Mouse (Mus musculus): ENCODE results near the gene Prune2.
"Not testable (repeated sequence)": the region's sequence is repeated elsewhere in the genome, so short reads cannot be mapped to it uniquely, and the experiment has no call there.

Prune2 gene

GRCm38 (mm10) chr19:17130544-17130943 lies 174.6 kb downstream of the Prune2 start:
- no peak for DNase-seq (ENCODE audit: low spot score)

DNA sequence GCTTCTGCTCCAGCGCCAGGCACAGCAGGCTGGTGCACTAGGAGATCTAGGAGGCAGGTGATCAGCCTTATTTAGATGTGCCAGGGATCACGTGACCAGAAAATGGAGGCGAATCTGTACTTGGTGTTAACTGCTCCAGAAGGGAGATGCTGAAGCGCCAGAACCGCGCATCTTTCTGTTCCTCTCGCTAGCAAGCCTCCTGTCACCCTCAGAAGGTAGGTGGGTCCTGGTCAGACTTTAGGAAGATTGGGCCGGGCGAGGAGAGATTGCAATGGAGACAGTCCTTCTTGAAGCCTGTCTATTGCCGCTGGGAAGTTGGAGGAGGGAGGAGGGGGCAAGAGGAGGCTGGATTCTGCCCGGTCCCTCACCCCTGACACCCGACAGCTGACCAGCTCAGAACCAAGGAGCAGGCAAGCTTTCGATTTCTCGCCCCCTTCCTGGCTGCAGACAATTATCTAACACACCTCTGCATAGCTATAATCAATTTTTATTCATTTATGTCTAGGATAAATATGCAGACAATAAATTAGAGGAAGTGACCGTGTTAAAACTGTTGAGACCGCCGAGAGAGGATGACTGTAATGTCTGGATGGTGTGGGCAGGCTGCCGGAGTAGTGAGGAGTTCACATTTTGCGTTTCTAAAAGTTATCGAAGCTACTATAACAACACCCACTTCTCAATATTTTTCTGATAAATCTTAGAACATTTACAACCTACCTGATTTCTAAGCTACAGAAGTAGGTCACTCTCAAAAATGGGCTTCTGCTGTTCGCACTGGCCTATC lies 181.0 kb downstream of the Prune2 start:
- DNase-seq (ENCODE audit: low spot score), result no peak

DNA sequence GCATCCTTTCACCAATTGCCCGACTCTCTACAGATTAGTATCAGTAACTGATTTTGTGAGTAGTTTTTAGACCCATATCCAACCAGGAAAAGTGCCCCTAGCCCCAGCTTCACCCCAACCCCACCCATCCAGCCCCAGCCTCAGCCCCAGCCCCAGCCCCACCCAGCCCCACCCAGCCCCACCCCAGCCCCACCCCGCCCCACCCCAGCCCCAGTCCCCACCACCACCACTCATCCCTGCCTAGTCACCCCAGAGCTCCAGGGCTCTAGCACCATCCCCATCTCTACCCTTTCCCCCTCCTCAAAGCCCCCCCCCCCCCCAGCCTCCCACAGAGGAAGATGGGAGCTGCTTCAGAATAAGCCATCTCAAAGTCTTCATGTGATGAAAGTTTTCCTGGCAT lies 181.7 kb downstream of the Prune2 start:
- no peak for DNase-seq (ENCODE audit: low spot score)

DNA sequence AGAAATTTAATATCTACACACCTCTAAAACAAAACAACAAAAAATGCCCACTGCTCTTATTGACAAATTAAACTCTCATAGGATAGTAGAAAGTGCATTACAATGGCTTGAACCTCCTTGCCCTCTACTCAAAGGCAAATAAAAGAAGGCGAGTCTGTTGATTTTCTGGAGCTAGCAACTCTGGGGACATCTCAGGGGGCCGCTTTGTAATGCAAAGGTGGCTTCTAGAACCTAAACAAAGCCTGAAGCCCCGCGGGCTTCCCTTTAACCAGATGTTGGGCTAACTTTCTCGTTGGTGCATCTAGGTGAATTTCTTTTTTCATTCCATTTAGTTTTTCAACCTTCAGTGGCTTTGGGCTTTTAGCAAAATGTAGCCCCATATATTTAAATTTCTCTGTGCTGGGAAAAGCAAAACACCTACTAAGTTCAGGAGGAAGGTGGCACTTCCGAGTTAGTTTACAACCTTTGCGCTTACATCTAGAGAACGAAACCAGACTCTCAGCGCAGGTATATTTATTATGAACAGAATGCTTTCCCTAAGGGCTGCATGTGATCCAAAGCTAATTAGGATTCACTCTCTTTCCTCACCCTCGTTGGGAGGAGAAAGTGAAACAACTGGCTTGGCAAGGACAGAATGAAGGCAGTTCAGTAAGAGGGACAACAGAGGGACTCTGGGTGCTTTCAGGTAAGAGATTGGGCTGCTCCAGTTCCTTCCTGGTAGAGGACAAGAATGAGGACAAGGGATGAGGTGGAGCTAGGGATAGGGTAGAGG lies 182.4 kb downstream of the Prune2 start:
- no peak for DNase-seq (ENCODE audit: low spot score)

- no peak for DNase-seq (ENCODE audit: low spot score)
Measured at GRCm38 (mm10) chr19:17140016-17140914, 184.3 kb downstream of the Prune2 start.

- DNase-seq (ENCODE audit: low spot score), result no peak
Measured at GRCm38 (mm10) chr19:17143245-17143644, 187.3 kb downstream of the Prune2 start.

DNA sequence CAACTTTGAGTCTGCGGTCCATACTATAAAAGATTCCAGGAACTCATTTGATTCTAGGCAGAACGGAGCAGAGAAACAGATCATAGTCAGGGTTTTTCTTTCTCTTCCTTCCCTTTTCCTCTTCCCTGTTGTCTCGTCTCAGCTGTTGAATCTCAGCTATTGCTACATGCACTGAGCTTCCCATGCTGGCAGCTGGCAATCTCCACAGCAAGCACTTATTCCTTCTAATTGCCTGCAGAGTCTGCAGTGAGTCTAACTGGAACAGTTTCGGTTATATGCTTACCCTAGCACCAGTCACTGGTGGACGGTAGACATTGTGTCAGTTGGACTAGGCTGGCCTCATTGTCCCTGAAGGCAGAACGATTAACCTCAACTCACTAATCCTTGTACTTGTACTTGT lies 188.3 kb downstream of the Prune2 start:
- no peak for DNase-seq (ENCODE audit: low spot score)

GRCm38 (mm10) chr19:17150064-17150463 lies 194.1 kb downstream of the Prune2 start:
- no peak for DNase-seq (ENCODE audit: low spot score)

DNA sequence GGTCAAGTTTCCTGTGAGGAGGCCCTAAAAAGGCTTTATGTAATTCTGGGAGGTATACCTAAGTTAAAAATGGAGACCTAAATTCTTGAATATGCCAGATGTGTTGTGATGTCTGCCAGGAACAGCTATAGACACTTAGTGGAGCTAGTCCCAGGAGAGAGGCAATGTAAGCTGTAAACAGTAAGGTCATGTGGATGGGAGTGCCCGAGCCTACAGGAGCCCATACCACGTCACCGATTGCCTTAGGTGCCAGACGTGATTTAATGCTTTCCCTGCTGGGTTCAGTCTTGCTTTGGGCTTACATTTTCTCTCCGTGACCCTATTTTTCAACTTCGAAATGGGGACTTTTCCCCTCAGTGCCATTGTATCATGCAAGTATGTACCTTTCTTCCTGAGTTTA lies 195.9 kb downstream of the Prune2 start:
- no peak for DNase-seq (ENCODE audit: low spot score)

DNA sequence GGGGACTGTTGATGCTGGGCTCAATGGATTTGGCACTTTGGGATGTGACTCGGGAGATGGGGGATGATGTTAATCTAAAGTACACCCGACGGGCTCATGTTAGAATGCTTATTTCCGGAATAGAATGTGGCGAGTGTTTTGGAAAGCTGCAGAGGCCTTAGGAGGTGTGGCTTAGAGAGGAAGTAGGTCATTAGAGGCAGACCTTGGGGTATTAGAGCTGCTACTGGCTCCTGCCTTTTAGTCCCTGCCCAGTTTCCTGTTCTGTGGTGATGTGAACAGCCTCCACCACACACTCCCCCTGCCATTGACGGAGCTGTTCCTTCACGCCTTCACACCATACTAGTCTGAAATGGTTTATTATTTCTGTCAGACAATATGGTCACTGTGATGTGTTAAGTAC lies 196.5 kb downstream of the Prune2 start:
- no peak for DNase-seq (ENCODE audit: low spot score)

DNA sequence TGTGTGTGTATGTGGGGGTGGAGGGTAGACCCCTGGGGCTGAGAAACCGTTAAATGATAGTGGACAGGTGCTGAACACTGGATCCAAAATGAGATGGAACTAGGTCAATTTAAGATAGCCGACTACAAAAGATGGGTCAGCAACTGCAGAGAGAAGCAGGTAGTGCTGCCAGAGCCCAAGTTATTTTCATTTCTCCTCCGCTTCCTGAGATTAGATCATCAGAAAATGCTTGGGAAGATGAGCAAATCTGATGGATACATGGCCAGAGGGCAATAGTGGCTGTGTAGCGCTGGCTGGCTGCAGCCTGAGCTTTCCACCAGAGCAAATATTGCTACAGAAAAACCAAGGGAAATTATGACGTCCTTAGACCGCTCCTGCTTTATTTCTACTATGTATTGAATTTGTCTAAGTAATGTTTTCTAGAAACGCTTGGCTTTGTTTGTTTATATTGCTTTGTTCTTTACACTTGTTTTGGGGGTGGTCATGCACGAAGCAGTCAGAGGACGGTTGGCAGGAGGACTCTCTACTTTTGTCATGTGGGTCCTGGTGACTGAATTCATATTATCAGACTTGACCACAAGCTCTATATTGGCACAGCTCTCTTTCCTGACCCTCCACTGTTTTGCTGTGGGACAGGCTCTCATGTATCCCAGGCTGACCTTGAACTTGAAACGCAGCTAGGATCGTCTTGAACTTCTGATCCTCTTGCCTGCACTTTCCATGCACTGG lies 198.2 kb downstream of the Prune2 start:
- no peak for DNase-seq (ENCODE audit: low spot score)

DNA sequence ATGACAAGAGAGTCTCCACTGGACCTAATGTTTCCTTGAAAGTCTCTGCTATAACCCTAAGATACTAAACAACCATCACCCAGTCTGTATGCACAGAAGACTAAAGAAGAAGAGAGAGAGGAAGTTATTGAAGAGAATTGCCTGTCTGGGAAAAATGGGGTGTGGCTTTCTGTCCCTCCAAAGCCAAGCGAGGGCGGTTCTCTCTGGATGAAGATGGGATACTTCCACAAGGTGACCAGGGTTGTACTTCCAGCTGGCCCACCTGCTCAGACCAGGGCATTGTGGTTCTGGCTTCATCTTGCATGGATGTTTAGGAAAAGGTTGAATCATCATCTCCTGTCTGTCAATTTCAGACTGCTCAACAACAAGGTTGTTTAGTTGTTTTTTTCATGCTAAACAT lies 199.3 kb downstream of the Prune2 start:
- DNase-seq (ENCODE audit: low spot score), result no peak

- no peak for DNase-seq (ENCODE audit: low spot score)
Measured at GRCm38 (mm10) chr19:17159676-17160075, 203.8 kb downstream of the Prune2 start.

GRCm38 (mm10) chr19:17160231-17160630 lies 204.3 kb downstream of the Prune2 start:
- DNase-seq (ENCODE audit: low spot score), result no peak

- no peak for DNase-seq (ENCODE audit: low spot score)
Measured at GRCm38 (mm10) chr19:17163511-17163953, 207.6 kb downstream of the Prune2 start.

DNA sequence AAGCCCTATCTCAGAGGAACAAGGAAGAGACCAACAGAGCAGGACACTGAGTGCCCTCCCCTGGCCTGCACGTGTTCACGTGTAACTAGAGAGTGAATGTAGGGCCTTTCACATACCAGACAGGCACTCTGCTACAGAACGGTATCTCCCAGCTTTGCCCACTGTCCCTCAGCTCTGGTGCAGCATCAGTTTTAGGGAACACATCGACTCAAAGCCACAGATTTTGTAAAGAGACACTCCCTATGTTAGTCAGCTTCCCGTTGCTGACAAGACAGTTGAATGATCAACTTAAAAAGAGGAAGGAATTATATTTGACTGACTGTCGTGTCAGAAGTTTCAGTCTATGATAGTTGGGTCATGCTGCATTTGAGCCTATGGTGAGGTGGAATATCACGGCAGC lies 210.4 kb downstream of the Prune2 start:
- DNase-seq (ENCODE audit: low spot score), result no peak

- DNase-seq (ENCODE audit: low spot score), result no peak
Measured at GRCm38 (mm10) chr19:17168186-17168585, 212.3 kb downstream of the Prune2 start.

DNA sequence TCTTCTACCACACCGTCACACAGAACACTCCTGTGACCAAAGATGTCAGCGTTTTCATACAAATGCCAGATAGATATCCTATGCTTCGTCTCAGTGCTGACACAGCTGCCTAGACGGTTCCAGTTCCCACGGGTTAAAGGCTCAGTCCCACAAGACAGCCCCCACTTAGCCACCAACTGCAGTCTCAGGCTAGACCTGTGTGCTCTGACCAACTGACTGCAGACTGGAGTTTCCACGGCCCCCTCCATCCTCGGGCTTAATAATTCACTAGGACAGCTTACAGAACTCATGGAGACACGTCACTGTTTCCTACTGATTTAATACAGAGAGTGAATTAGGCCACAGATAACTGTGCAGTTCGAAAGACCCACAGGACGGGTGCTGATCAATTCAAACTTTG lies 213.8 kb downstream of the Prune2 start:
- no peak for DNase-seq (ENCODE audit: low spot score)

DNA sequence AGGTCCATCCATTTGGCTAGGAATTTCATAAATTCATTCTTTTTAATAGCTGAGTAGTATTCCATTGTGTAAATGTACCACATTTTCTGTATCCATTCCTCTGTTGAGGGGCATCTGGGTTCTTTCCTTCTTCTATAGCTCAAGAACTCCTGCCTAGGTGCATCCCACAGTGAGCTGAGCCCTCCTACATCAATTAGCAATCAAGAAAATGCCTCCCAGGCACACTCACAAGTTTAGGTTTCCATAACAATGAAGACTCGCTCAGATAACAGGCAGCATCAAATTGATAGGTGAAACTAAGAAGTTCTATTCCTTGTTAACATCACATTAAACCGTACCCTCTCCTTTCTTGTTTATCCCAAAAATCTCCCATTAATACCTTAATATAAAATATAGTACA lies 218.6 kb downstream of the Prune2 start:
- not testable (repeated sequence) for DNase-seq (ENCODE audit: low spot score)

DNA sequence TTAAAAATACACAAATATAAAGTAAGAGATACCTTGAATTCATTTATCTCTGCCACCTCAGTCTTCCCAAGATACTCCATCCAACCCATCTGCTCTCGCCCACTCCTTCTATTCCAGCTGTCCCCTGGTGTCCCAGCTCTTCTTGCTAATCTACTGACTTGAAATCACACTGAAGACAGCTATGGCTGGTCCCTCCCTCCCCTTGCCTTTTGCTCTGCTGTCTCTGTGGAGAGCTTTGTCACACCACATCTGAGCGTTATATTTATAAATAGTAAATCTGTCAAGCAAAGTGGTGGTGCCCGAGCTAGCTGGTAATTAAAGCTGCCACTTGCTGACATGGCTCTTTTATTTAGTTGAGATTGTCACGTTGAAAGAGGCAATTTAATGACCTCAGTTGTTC lies 224.6 kb downstream of the Prune2 start:
- DNase-seq (ENCODE audit: low spot score), result no peak

GRCm38 (mm10) chr19:17194730-17195129 lies 238.8 kb downstream of the Prune2 start:
- no peak for DNase-seq (ENCODE audit: low spot score)

- no peak for DNase-seq (ENCODE audit: low spot score)
Measured at GRCm38 (mm10) chr19:17199059-17199458, 243.1 kb downstream of the Prune2 start.

All from ovary, postnatal 10 days (tissue).